Mouse (Mus musculus): ENCODE data around the gene Nub1. TPM values are rescaled to one million over a fixed set of nuclear protein-coding genes. Genes with fewer than 3 reads are reported as not detected.

Gene Nub1
- total RNA-seq, 1 experiment from 2014 or later = 108 TPM

GRCm38 (mm10) chr5:24733134-24733533 is 47.8 kb downstream of the Nub1 start:
- ATAC-seq (replicated peaks; ENCODE audit: insufficient number of reproducible peaks, low FRiP score, low TSS enrichment, poor library complexity, severe bottlenecking) = no peak

GRCm38 (mm10) chr5:24733771-24734426 is 48.6 kb downstream of the Nub1 start:
- ATAC-seq (replicated peaks; ENCODE audit: insufficient number of reproducible peaks, low FRiP score, low TSS enrichment, poor library complexity, severe bottlenecking) = no peak

GRCm38 (mm10) chr5:24737595-24737994 is 52.3 kb downstream of the Nub1 start:
- ATAC-seq (replicated peaks; ENCODE audit: insufficient number of reproducible peaks, low FRiP score, low TSS enrichment, poor library complexity, severe bottlenecking) = no peak

GRCm38 (mm10) chr5:24738517-24738916 is 53.2 kb downstream of the Nub1 start:
- ATAC-seq (replicated peaks; ENCODE audit: insufficient number of reproducible peaks, low FRiP score, low TSS enrichment, poor library complexity, severe bottlenecking) = no peak

- ATAC-seq (replicated peaks; ENCODE audit: insufficient number of reproducible peaks, low FRiP score, low TSS enrichment, poor library complexity, severe bottlenecking) = no peak
These were observed 53.9 kb downstream of the Nub1 start for GRCm38 (mm10) chr5:24739141-24739753.

- no peak for ATAC-seq (replicated peaks; ENCODE audit: insufficient number of reproducible peaks, low FRiP score, low TSS enrichment, poor library complexity, severe bottlenecking)
These were observed 56.0 kb downstream of the Nub1 start for GRCm38 (mm10) chr5:24741172-24741885.

- ATAC-seq (replicated peaks; ENCODE audit: insufficient number of reproducible peaks, low FRiP score, low TSS enrichment, poor library complexity, severe bottlenecking) = no peak
These were observed 58.6 kb downstream of the Nub1 start for GRCm38 (mm10) chr5:24743956-24744355.

- ATAC-seq (replicated peaks; ENCODE audit: insufficient number of reproducible peaks, low FRiP score, low TSS enrichment, poor library complexity, severe bottlenecking) = no peak
These were observed 62.2 kb downstream of the Nub1 start for GRCm38 (mm10) chr5:24747533-24747932.

GRCm38 (mm10) chr5:24749731-24750130 is 64.4 kb downstream of the Nub1 start:
- no peak for ATAC-seq (replicated peaks; ENCODE audit: insufficient number of reproducible peaks, low FRiP score, low TSS enrichment, poor library complexity, severe bottlenecking)

- ATAC-seq (replicated peaks; ENCODE audit: insufficient number of reproducible peaks, low FRiP score, low TSS enrichment, poor library complexity, severe bottlenecking) = peak; percentile 62
These were observed 65.3 kb downstream of the Nub1 start for GRCm38 (mm10) chr5:24750321-24751304.

GRCm38 (mm10) chr5:24751305-24752174 is 66.2 kb downstream of the Nub1 start:
- peak; percentile 54 for ATAC-seq (replicated peaks; ENCODE audit: insufficient number of reproducible peaks, low FRiP score, low TSS enrichment, poor library complexity, severe bottlenecking)

- no peak for ATAC-seq (replicated peaks; ENCODE audit: insufficient number of reproducible peaks, low FRiP score, low TSS enrichment, poor library complexity, severe bottlenecking)
These were observed 66.8 kb downstream of the Nub1 start for GRCm38 (mm10) chr5:24752175-24752498.

- ATAC-seq (replicated peaks; ENCODE audit: insufficient number of reproducible peaks, low FRiP score, low TSS enrichment, poor library complexity, severe bottlenecking) = no peak
These were observed 71.6 kb downstream of the Nub1 start for GRCm38 (mm10) chr5:24756931-24757330.

GRCm38 (mm10) chr5:24757816-24758215 is 72.5 kb downstream of the Nub1 start, which contains the start of gene Crygn:
TSS of gene Crygn (minus strand) at chr5:24758008.
- no peak for ATAC-seq (replicated peaks; ENCODE audit: insufficient number of reproducible peaks, low FRiP score, low TSS enrichment, poor library complexity, severe bottlenecking)

All from monocyte, adult 5-6 weeks (primary cell).